Mouse (Mus musculus) C2C12 (cell line): Measurements from ENCODE around the gene Mier2. TPM values are rescaled to one million over a fixed set of nuclear protein-coding genes. Genes with fewer than 3 reads are reported as not detected.

ENCODE experiments used
- H3K27me3 ChIP-seq: one replicate; pipeline ENCODE4 v1.6.1; 2011; ENCODE audit not compliant: control insufficient read depth, insufficient read depth, insufficient read length
- H3K36me3 ChIP-seq: one replicate; pipeline ENCODE4 v1.6.1; 2011; ENCODE audit not compliant: control insufficient read depth, insufficient read depth
- H3K4me3 ChIP-seq: one replicate; pipeline ENCODE4 v1.5.1; 2011; ENCODE audit warnings: mild to moderate bottlenecking, control low read depth; ENCODE audit not compliant: poor library complexity, insufficient read depth, severe bottlenecking
- H3K79me2 ChIP-seq: one replicate; pipeline ENCODE4 v1.6.1; 2011; ENCODE audit not compliant: control insufficient read depth, insufficient read depth
- H3K79me3 ChIP-seq: one replicate; pipeline ENCODE4 v1.6.1; 2011; ENCODE audit warnings: low read depth, control low read depth
- H3ac ChIP-seq: one replicate; pipeline ENCODE3; 2011; ENCODE audit warnings: low read depth; ENCODE audit not compliant: control insufficient read depth, insufficient read length
- CEBPB ChIP-seq: IDR thresholded peaks from one replicate; pipeline ENCODE4 v1.6.1; 2011; ENCODE audit warnings: low read depth, mild to moderate bottlenecking, control low read depth, moderate library complexity
- CTCF ChIP-seq: IDR thresholded peaks from one replicate; pipeline ENCODE4 v1.5.1; 2011; ENCODE audit not compliant: control insufficient read depth, insufficient read depth, insufficient read length
- FOSL1 ChIP-seq: IDR thresholded peaks from one replicate; pipeline ENCODE4 v1.8.0; 2011; ENCODE audit warnings: mild to moderate bottlenecking, low read length; ENCODE audit not compliant: poor library complexity, insufficient read depth, severe bottlenecking
- MAX ChIP-seq: IDR thresholded peaks from one replicate; pipeline ENCODE4 v1.6.1; 2011; ENCODE audit warnings: mild to moderate bottlenecking, control low read depth
- MYOD1 ChIP-seq: IDR thresholded peaks from one replicate; pipeline ENCODE4 v1.6.1; 2011; ENCODE audit warnings: low read depth; ENCODE audit not compliant: control insufficient read depth, insufficient read length
- MYOG ChIP-seq: IDR thresholded peaks from one replicate; pipeline ENCODE4 v1.6.1; 2011; ENCODE audit not compliant: control insufficient read depth, insufficient read length; ENCODE audit errors: extremely low read depth
- USF1 ChIP-seq: IDR thresholded peaks from one replicate; pipeline ENCODE4 v1.6.1; 2011; ENCODE audit warnings: low read depth, mild to moderate bottlenecking, control low read depth, moderate library complexity
- polyA plus RNA-seq: library from polyadenylated mRNA; unstranded; fragments of >200 nt; fragmentation: generic; extraction: Trizol; gene quantifications from one replicate; pipeline ENCODE4 v1.2.1, GENCODE M21; 2012; ENCODE audit warnings: missing spikeins

Gene Mier2
- polyA plus RNA-seq, 1 experiment: 26.9 TPM

GRCm38 (mm10) chr10:79530721-79531120 lies 24.3 kb downstream of the Mier2 start:
- Histone ChIP-seq H3K36me3 (peaks cover 59% of the 10 kb centered on the region), H3K4me3 (no peak overlapping the region), H3ac (no peak overlapping the region), H3K79me2 (peaks cover 66% of the 10 kb centered on the region), H3K27me3 (no peaks in the 10 kb centered on the region), H3K79me3 (peaks cover 43% of the 10 kb centered on the region)
- TF ChIP-seq CEBPB: no peak

- TF ChIP-seq MYOG: no peak
- no peak for TF ChIP-seq MYOD1
- no peak for TF ChIP-seq MAX
- TF ChIP-seq USF1: no peak
- no peak for TF ChIP-seq FOSL1
- Histone ChIP-seq H3K27me3 (no peaks in the 10 kb centered on the region), H3K36me3 (peaks cover 64% of the 10 kb centered on the region), H3K79me3 (peaks cover 43% of the 10 kb centered on the region), H3K79me2 (peaks cover 66% of the 10 kb centered on the region), H3ac (no peak overlapping the region), H3K4me3 (no peak overlapping the region)
These were observed 24.8 kb downstream of the Mier2 start for GRCm38 (mm10) chr10:79530241-79530640.

GRCm38 (mm10) chr10:79528081-79528480 lies 26.9 kb downstream of the Mier2 start:
- peaks cover 43% of the 10 kb centered on the region for H3K79me3 ChIP-seq
- H3K36me3 ChIP-seq: peaks cover 81% of the 10 kb centered on the region
- H3K79me2 ChIP-seq: peaks cover 65% of the 10 kb centered on the region
- no peak overlapping the region for H3ac ChIP-seq
- H3K27me3 ChIP-seq: no peaks in the 10 kb centered on the region
- TF ChIP-seq MAX: no peak
- no peak for TF ChIP-seq CEBPB
- no peak for TF ChIP-seq MYOD1
- no peak for TF ChIP-seq FOSL1
- no peak for TF ChIP-seq USF1
- TF ChIP-seq CTCF: no peak
- no peak for TF ChIP-seq MYOG
- no peak overlapping the region for H3K4me3 ChIP-seq

GRCm38 (mm10) chr10:79527453-79527845 lies 27.6 kb downstream of the Mier2 start:
- peaks cover 39% of the 10 kb centered on the region for H3K79me3 ChIP-seq
- no peak overlapping the region for H3ac ChIP-seq
- H3K4me3 ChIP-seq: no peak overlapping the region
- no peaks in the 10 kb centered on the region for H3K27me3 ChIP-seq
- TF ChIP-seq MYOD1: no peak
- TF ChIP-seq CEBPB: no peak
- TF ChIP-seq FOSL1: no peak
- no peak for TF ChIP-seq USF1
- peaks cover 59% of the 10 kb centered on the region for H3K79me2 ChIP-seq
- H3K36me3 ChIP-seq: peaks cover 82% of the 10 kb centered on the region

- no peak for TF ChIP-seq USF1
- no peak for TF ChIP-seq FOSL1
- no peak for TF ChIP-seq MYOD1
- no peak for TF ChIP-seq MYOG
- TF ChIP-seq CEBPB: no peak
- H3K27me3 ChIP-seq: no peaks in the 10 kb centered on the region
- peaks cover 85% of the 10 kb centered on the region for H3K36me3 ChIP-seq
- H3K4me3 ChIP-seq: no peak overlapping the region
- peaks cover 33% of the 10 kb centered on the region for H3K79me3 ChIP-seq
- H3ac ChIP-seq: no peak overlapping the region
- peaks cover 53% of the 10 kb centered on the region for H3K79me2 ChIP-seq
These were observed 28.1 kb downstream of the Mier2 start for GRCm38 (mm10) chr10:79526661-79527452.

- H3K79me2 ChIP-seq: peaks cover 41% of the 10 kb centered on the region
- H3K79me3 ChIP-seq: peaks cover 23% of the 10 kb centered on the region
- TF ChIP-seq MYOG (no peak), FOSL1 (no peak), CEBPB (no peak), MYOD1 (no peak), USF1 (no peak), CTCF (no peak), MAX (no peak)
- peaks cover 85% of the 10 kb centered on the region for H3K36me3 ChIP-seq
- no peaks in the 10 kb centered on the region for H3K27me3 ChIP-seq
- H3K4me3 ChIP-seq: no peak overlapping the region
- H3ac ChIP-seq: no peak overlapping the region
These were observed 29.3 kb downstream of the Mier2 start for GRCm38 (mm10) chr10:79525456-79526325.
